Mouse (Mus musculus) MEL (cell line): Measurements from ENCODE around the gene Sox30.

Experiments used
- CTCF ChIP-seq, 3 experiments: IDR thresholded peaks in 2 of 3; conservative IDR thresholded peaks in 1 of 3; 2 replicates each; pipeline ENCODE4 v1.5.1; 2011 to 2012; ENCODE audit warnings: low read length in 3 of 3, low read depth in 2 of 3, mild to moderate bottlenecking in 2 of 3, improper control_type of control experiment in 1 of 3, inconsistent platforms in 1 of 3, mixed read lengths in 1 of 3, moderate library complexity in 1 of 3; ENCODE audit not compliant: control insufficient read depth in 1 of 3, insufficient read depth in 1 of 3, poor library complexity in 1 of 3, severe bottlenecking in 1 of 3
- NELFE ChIP-seq: IDR thresholded peaks from 2 replicates; pipeline ENCODE4 v1.6.1; 2011; ENCODE audit warnings: low read depth, low read length, improper control_type of control experiment
- NRF1 ChIP-seq: IDR thresholded peaks from 2 replicates; pipeline ENCODE4 v1.6.1; 2014; ENCODE audit warnings: low read depth, mild to moderate bottlenecking, inconsistent platforms, low read length, improper control_type of control experiment, moderate library complexity; ENCODE audit not compliant: poor library complexity, insufficient read depth, severe bottlenecking
- TCF12 ChIP-seq: IDR thresholded peaks from 2 replicates; pipeline ENCODE4 v1.6.1; 2014; ENCODE audit warnings: low read depth, mild to moderate bottlenecking, inconsistent platforms, low read length, improper control_type of control experiment, moderate library complexity

DNA sequence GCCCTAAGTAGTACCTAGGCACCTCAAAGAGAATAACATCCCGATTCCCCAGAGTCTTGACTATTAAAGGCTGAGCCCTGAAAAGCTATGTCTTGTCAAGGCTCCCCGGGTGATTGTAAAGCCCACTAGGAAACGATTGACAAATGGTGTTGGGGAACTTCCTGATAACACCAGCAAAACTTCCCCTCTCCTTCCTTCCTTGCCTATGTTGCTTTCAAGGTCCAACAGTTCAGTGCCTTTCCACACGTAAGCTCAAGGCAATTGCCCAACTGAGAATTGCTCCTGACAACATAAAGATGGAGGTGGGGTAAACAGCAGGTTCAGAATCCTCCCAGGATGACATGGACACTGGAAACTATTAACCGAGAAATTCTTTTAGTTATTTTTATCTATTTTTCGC is 42.9 kb downstream of the Sox30 start:
- TF ChIP-seq TCF12 (no peak), CTCF (IDR thresholded peaks at IDR 0.05 in 2 of 3, conservative IDR thresholded peaks at IDR 0.05 in 1 of 3; ENCODE audit: control insufficient read depth in 1 of 3, insufficient read depth in 1 of 3, low read depth in 2 of 3, low read length in 3 of 3, poor library complexity in 1 of 3, severe bottlenecking in 1 of 3) (no peak), NELFE (no peak), NRF1 (no peak)
